Mouse (Mus musculus) midbrain, postnatal 0 days (tissue): ENCODE measurements at regions not wholly inside any gene's neighbourhood (a gene's known extent, or its start where the extent isn't known, plus 50 kb on each side); places are given as distances from the start of the nearest gene placed in this dataset.

ENCODE experiments used
- ATAC-seq: fragments of 200-750 bp; cut with Nextera tagmentation; 2 replicates; pipeline ENCODE4 v1.8.0; 2017; ENCODE audit warnings: moderate number of reproducible peaks, mild to moderate bottlenecking, moderate TSS enrichment, moderate library complexity; ENCODE audit not compliant: low FRiP score
- DNase-seq: peaks from one replicate; pipeline ENCODE4 v3.0.0-alpha.2; 2015; ENCODE audit warnings: low spot score
- H3K27ac ChIP-seq: fragments of 300-500 bp; sonication (generic); 2 replicates; pipeline ENCODE4 v1.5.1; 2014; ENCODE audit warnings: low read depth, mild to moderate bottlenecking, low read length, mixed read lengths
- H3K27me3 ChIP-seq: fragments of 300-500 bp; sonication (generic); 2 replicates; pipeline ENCODE4 v1.6.1; 2014; ENCODE audit warnings: low read length, control low read depth, mixed read lengths; ENCODE audit not compliant: insufficient read depth
- H3K36me3 ChIP-seq: fragments of 300-500 bp; sonication (generic); 2 replicates; pipeline ENCODE4 v1.6.1; 2014; ENCODE audit warnings: low read length, control low read depth, mixed read lengths; ENCODE audit not compliant: insufficient read depth
- H3K4me1 ChIP-seq: fragments of 300-500 bp; sonication (generic); 2 replicates; pipeline ENCODE4 v1.6.1; 2014; ENCODE audit warnings: mild to moderate bottlenecking, control low read depth, antibody characterized with exemption, low read length, mixed read lengths; ENCODE audit not compliant: insufficient read depth
- H3K4me2 ChIP-seq: fragments of 300-500 bp; sonication (generic); 2 replicates; pipeline ENCODE4 v1.6.1; 2014; ENCODE audit warnings: low read depth, mild to moderate bottlenecking, low read length, mixed read lengths; ENCODE audit not compliant: poor library complexity, severe bottlenecking
- H3K4me3 ChIP-seq: fragments of 300-500 bp; sonication (generic); 2 replicates; pipeline ENCODE4 v1.5.1; 2014; ENCODE audit warnings: low read depth, mild to moderate bottlenecking, low read length, moderate library complexity
- H3K9ac ChIP-seq: fragments of 300-500 bp; sonication (generic); replicated peaks from 2 replicates; pipeline ENCODE4 v1.6.1; 2014; ENCODE audit warnings: mild to moderate bottlenecking, low read length, moderate library complexity, mixed read lengths; ENCODE audit not compliant: poor library complexity, severe bottlenecking
- H3K9me3 ChIP-seq: fragments of 300-500 bp; sonication (generic); 2 replicates; pipeline ENCODE4 v1.6.1; 2016; ENCODE audit warnings: low read length, control low read depth
- CTCF ChIP-seq: IDR thresholded peaks from 2 replicates; pipeline ENCODE4 v1.5.1; 2016; ENCODE audit warnings: antibody characterized with exemption, mild to moderate bottlenecking
- WGBS: fragments of 180-500 bp; shearing (Covaris S2); extraction: QIAGEN DNeasy Blood & Tissue Kit; methylation state at CpG from one replicate; pipeline ENCODE4 v1.1.7; 2014; 5-methylcytosine and 5-hydroxymethylcytosine counted together

DNA sequence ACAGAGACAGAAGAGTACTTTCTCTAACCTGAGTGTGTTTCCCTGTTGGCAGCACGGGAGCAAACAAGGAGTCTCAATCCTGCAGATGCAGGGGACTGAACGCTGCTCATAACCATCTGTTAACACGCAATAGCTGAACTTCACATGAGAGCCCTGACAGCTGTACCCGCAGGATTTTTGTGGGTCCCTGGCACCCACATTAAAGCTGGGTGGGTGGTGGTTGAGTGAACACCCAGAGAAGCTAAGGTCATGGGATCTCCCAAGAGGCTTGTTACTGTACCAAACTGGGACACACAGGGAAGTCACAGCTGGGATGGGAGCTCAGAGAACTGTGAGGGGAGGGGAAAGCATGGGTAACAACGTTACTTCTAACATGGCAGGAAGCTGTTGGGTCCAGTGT, 562.9 kb downstream of the Vrk1 start:
- no peak for TF ChIP-seq CTCF
- Histone ChIP-seq H3K9me3 (no peaks in the 10 kb centered on the region), H3K27me3 (no peaks in the 10 kb centered on the region), H3K36me3 (no peaks in the 10 kb centered on the region), H3K4me2 (no peak overlapping the region), H3K4me1 (no peaks in the 10 kb centered on the region), H3K27ac (no peak overlapping the region), H3K4me3 (no peak overlapping the region), H3K9ac (no peak overlapping the region)
- DNase-seq (no peak), ATAC-seq (no peak)
- 90% methylated on average over 5 of the region's 5 CpGs for WGBS

DNA sequence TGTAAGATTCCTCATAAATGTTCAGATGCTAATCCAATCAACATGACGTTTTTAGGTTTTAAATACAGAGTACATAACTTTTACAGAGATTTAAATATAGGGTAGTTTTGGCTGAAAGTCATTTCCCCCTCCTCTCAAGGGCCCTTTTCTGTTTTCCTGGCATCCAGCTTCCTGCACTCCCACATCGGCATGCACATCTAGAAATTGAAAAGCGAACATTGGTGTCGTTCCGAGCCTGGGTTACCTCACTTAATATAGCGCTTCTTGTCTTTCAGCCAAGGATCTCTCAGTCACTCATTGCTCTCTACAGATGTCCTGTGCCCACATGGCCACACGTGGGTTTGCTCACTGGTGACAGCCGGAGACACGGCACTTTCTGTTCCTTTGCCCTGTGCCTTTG, 572.7 kb downstream of the Vrk1 start:
- Histone ChIP-seq H3K27me3 (no peaks in the 10 kb centered on the region), H3K4me2 (no peak overlapping the region), H3K4me1 (no peaks in the 10 kb centered on the region), H3K36me3 (no peaks in the 10 kb centered on the region), H3K9me3 (no peaks in the 10 kb centered on the region), H3K9ac (no peak overlapping the region), H3K27ac (no peak overlapping the region), H3K4me3 (no peak overlapping the region)
- WGBS, result 82% methylated on average over 9 of the region's 9 CpGs
- ATAC-seq (no peak), DNase-seq (no peak)
- TF ChIP-seq CTCF, result no peak

DNA sequence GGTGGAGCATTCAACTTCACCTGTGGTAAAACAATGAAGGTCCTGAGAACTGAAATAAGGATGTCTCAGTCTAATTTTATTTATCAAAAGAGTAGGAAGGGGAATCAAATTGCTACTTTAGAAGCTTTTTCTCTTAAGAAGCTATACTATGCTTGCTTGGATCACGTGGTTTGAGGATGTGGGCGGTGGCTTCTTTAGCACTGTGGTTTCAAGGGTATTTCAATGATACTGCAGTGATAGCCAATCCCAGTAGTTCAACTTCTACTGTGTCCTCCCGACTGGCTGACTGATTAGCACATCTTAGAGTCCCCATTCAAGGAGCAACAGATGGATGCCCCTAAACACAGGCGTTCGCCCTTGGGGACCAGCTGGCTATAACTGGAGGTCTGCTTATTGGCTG, 575.6 kb downstream of the Vrk1 start:
- H3K4me1 ChIP-seq, result no peaks in the 10 kb centered on the region
- H3K36me3 ChIP-seq, result no peaks in the 10 kb centered on the region
- H3K27ac ChIP-seq, result no peak overlapping the region
- H3K4me2 ChIP-seq, result no peak overlapping the region
- no peak overlapping the region for H3K9ac ChIP-seq
- H3K9me3 ChIP-seq, result no peaks in the 10 kb centered on the region
- TF ChIP-seq CTCF, result no peak
- DNase-seq (no peak), ATAC-seq (no peak)
- 87% methylated on average over 5 of the region's 5 CpGs for WGBS
- H3K27me3 ChIP-seq, result no peaks in the 10 kb centered on the region
- no peak overlapping the region for H3K4me3 ChIP-seq

DNA sequence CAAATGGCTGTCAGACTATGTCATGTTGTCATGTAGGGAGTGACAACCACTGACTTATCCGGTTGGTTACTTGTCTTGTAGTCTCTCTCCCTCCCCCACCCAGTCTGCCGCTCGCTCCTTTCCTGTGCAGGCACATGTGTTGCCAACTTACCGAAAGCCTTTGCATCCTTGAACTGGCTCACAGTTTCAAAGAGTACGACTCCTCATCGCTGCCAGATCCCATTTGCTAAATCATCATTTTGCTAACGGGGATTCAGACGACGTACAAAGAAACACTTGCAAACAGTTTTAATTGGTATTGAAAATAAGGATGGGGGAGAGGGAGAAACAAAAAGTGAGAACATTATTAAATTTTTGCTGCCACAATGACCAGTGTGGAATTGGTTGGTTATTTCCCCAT, 582.7 kb downstream of the Vrk1 start:
- Histone ChIP-seq H3K4me3 (no peak overlapping the region), H3K4me1 (no peaks in the 10 kb centered on the region), H3K27ac (no peak overlapping the region), H3K27me3 (no peaks in the 10 kb centered on the region), H3K36me3 (no peaks in the 10 kb centered on the region), H3K9me3 (no peaks in the 10 kb centered on the region), H3K9ac (no peak overlapping the region), H3K4me2 (no peak overlapping the region)
- DNase-seq (no peak), ATAC-seq (no peak)
- no peak for TF ChIP-seq CTCF
- 86% methylated on average over 9 of the region's 9 CpGs for WGBS

DNA sequence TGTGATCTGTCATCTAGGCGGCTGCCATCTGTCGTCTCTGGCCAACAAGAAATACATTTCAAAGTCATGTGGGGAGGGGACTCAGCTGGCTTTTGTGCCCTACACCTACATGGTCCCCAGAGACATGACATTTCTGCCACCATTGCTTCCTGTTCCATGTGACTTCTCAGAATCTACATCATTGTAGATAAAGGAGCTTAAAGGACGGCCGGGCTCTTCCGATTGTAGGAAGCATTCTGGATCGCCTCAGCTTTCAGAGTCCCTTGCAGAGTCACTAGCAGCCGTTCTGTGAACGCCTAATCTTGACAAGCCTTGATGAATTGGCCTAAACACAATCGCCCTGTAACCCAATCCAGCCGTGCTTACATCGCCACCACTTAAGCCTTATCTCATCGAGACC, 587.6 kb downstream of the Vrk1 start:
- peak; percentile 30 for DNase-seq
- Histone ChIP-seq H3K4me2 (no peak overlapping the region), H3K9ac (no peak overlapping the region), H3K36me3 (no peaks in the 10 kb centered on the region), H3K27ac (no peak overlapping the region), H3K4me1 (no peaks in the 10 kb centered on the region), H3K27me3 (no peaks in the 10 kb centered on the region), H3K4me3 (no peak overlapping the region), H3K9me3 (no peaks in the 10 kb centered on the region)
- WGBS, result 62% methylated on average over 12 of the region's 12 CpGs
- no peak for TF ChIP-seq CTCF
- ATAC-seq, result no peak

DNA sequence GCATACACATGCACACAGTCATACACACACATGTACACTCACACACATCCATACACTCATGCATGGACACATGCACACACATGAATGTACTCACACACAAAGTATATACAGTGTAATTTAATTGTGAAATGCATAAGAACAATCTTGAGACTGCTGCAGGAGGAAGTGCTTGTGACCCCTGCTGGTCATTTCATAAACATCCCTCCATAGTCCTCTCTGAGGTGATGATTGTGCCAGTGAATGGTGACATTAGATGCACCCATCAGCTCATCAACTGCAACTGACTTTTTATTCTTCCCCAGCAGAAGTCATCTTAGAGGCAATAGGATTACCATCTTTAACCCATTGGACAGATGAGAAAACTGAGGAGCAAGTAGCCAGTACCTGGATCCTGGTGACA, 597.2 kb downstream of the Vrk1 start:
- Histone ChIP-seq H3K4me1 (no peaks in the 10 kb centered on the region), H3K4me3 (no peak overlapping the region), H3K27ac (no peak overlapping the region), H3K27me3 (no peaks in the 10 kb centered on the region), H3K36me3 (no peaks in the 10 kb centered on the region), H3K4me2 (no peak overlapping the region), H3K9ac (no peak overlapping the region), H3K9me3 (no peaks in the 10 kb centered on the region)
- TF ChIP-seq CTCF, result peak; percentile 61
- DNase-seq, result no peak
- no peak for ATAC-seq
